Mouse (Mus musculus) megakaryocyte, adult 5-6 weeks (primary cell): ENCODE results near the gene Gna13. TPM values are rescaled to one million over a fixed set of nuclear protein-coding genes. Genes with fewer than 3 reads are reported as not detected.
A peak's percentile ranks its signal among the peaks of the same experiment; 100 is the strongest.

ENCODE experiments used
- ATAC-seq: 2 replicates; pipeline ENCODE4 v1.8.0; 2016; ENCODE audit warnings: mild to moderate bottlenecking, inconsistent platforms; ENCODE audit not compliant: poor library complexity, severe bottlenecking
- total RNA-seq, 2 experiments: library from RNA; stranded (forward) in 1 of 2; stranded (reverse) in 1 of 2; fragments of 153-499, 151-499 nt in 1 of 2; fragments of 221-1000, 200-1000 nt in 1 of 2; gene quantifications; 2 replicates each; pipeline versions ENCODE4 v1.2.3 to v1.2.4; 2015 to 2017

The Gna13 gene
- total RNA-seq, 2 experiments from 2014 or later, result 54.2 to 59.5 TPM

GRCm38 (mm10) chr11:109419461-109419860, 56.8 kb downstream of the Gna13 start:
- no peak for ATAC-seq

DNA sequence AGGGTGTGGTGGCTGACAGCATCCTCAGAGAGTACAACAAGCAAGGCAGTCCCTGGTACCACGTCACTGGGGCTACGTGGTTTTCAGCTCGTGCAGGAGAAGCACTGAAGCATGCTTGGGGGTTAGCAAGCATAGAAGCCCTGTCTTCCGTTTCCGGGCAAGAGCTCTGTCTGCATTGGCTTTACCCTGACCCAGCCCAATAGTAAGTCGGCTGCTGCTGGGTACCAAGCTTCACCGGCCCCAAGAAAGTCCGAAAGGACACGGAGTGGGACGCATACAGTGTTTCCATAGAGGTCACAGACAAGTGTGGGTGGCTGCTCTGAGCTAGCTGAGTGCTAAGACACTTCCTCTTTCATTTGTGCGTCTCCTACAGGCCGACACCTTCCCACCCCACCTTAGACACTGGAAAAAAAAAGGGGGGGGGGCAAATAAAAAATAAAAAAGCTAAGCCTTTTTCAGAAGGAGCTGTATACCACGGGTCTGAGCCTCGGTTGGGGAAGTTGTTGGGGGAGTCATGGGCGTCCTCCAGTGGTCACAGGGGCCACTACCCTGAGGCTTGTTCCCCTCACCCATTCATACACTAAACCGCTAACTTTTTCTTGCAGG, 57.4 kb downstream of the Gna13 start:
- peak; percentile 83 for ATAC-seq

GRCm38 (mm10) chr11:109420567-109420962, 57.9 kb downstream of the Gna13 start:
- peak; percentile 4; the same call in 1 of the 2 replicates for ATAC-seq

GRCm38 (mm10) chr11:109421205-109421604, 58.6 kb downstream of the Gna13 start:
- no peak for ATAC-seq

DNA sequence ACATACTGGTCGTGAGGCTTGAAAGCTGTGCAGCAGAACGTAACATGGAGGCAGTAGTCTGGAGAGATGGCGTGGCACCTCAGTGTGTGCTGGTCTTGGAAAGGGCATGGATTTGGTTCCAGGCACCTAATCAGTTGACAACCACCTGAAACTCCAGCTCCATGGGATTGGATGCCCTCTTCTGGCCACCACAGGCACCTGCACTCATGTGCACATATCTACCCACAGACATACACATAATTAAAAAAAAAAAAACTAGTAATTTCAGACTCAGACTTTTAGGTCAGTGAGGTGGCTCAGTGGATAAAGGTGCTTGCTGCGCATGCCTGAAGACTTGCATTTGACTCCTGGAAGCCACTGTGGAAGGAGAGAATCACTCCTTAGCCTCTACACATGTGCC, 59.6 kb downstream of the Gna13 start:
- ATAC-seq, result no peak

DNA sequence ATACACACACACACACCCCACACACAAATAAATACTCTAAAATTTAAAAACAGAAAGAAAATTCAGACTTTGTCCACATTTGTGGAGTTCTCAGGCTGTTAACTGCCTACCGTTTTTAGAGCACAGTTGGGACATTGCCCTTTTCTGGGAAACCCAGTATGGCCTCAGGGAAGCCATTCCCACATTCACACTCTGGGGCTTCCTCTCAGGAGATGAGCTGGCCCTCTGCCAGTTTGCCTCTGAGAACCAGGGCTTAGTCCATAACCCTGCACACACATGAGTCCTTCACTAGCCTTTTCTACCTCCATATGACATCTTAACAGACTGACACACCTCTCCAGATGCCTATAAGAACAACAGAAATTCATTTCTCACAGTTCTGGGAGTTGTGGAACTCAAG, 60.7 kb downstream of the Gna13 start:
- ATAC-seq, result no peak

DNA sequence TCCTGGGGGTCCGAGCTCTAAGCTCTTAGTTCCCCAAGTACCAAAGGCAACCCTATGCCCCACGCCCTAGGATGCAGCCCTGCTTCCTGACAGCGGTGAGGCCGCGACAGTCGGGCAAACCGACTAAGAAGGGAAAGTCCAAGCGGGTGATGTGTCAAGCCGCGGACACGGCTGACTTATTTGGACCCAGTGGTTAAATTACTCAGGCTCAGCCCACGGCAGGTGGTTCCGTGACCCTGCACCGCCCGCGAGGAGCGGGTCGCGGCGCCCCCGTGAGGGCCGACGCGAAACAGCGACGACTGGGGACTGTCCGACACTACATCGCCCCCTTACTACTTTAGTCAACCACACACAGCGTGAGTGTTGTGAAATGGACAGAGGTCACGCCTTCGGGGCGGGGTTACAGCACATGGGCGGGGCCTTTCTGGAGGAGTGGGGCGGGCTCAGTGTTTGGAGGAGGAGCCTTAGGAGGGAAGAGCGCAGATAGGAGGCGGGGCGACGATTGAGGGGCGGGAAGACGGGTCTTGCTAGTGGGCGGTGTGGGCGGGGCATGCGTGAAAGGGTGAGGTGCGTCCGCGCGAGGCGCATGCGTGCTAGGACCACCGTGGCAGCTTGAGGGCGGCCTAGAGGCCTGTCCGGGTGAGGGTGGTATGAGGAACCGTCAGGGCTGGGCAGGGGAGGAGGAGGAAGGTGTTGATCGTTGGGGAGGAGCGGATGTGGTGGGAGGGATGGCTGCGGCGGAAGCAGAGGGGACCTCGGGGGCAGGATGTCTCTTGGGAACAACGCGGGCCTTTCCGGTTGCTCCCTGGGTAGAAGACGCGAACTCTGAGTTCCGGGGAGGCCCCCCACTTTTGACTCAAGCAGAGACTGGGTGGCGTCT, 63.0 kb downstream of the Gna13 start, which contains the start of gene Amz2:
Amz2 (plus strand) TSS at position 555 of the 880 bp plus-strand sequence.
- peak; percentile 85 for ATAC-seq

GRCm38 (mm10) chr11:109426272-109426586, 63.6 kb downstream of the Gna13 start:
- no peak for ATAC-seq

GRCm38 (mm10) chr11:109427353-109427752, 64.7 kb downstream of the Gna13 start:
- no peak for ATAC-seq

DNA sequence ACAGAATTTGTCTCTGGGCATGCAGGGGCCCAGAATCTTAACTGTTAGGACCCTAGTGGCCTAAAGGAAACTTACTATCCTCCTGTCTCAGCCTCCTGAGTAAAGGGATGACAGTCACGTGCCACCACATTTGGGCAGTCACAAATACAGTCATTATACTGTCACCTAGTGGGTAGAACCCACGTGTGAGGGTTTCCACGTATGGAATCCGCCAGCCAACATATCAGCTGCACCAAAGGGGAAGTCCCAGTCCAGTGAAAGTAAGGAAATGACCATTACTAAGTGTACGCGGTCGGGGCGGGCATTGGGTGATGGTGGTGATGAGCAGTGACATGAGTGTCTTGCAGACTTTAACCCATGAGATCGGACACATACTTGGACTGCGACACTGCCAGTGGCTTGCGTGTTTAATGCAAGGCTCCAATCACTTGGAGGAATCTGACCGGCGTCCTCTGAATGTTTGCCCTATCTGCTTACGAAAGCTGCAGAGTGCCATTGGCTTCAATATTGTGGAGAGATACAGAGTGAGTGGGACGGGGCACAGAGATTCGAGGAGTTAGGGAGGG, 71.7 kb downstream of the Gna13 start:
- peak; percentile 65 for ATAC-seq

GRCm38 (mm10) chr11:109436889-109437288, 74.3 kb downstream of the Gna13 start:
- no peak for ATAC-seq

GRCm38 (mm10) chr11:109439209-109439608, 76.6 kb downstream of the Gna13 start:
- ATAC-seq, result no peak

GRCm38 (mm10) chr11:109439829-109440340, 77.3 kb downstream of the Gna13 start:
- ATAC-seq, result peak; percentile 95

GRCm38 (mm10) chr11:109440641-109441040, 78.0 kb downstream of the Gna13 start:
- ATAC-seq, result no peak

DNA sequence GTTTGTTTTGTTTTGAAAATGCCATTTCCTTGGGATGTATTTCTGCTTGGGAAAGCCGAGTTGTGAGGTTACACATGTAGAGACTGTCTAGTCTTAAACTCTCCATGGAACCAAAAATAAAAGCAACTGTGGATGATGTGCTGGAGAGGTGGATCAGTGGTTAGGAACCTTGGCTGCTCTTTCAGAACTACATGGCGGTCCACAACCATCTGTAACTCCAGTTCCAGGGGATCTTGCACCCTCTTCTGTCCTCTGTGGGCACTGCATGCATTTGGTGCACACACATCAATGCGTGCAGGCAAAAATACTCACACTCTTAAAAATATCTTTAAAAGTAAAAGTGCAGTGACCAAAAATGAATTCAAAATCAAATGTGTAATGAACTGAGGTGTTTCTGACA, 78.5 kb downstream of the Gna13 start:
- peak; percentile 53 for ATAC-seq

- ATAC-seq, result no peak
Observed at GRCm38 (mm10) chr11:109442166-109442730, 79.6 kb downstream of the Gna13 start.

DNA sequence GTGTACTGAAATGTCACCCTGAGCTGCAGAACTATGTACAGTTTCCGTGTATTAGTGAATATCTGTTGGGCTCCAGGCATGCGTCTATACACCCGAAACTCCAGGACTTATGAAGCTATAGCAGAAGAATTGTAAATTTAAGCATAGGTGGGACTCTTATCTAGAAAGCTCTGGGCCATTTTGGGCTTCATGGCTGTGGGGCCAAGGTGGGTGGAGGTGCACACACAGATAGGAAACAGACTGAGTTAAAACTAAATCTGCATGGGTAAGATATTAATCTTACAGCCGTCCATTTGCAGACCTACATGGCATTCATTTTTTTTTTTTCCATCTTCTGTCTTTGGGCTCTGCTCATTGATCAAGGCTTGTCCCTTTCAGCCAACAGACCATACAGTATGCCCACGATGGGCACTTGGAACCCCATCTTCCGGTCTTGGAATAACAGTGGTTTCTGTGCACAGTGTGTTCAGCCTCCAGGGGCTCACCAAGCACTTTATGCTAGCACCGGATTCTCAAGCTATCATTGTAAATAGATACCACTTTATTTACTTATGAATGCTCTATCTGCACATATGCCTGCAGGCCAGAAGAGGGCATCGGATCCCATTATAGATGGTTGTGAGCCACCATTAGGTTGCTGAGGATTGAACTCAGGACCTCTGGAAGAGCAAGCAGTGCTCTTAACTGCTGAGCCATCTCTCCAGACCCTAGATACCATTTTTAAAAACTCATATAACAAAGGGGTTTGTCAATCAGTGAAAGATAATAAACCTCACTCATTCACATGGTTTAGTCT, 81.0 kb downstream of the Gna13 start:
- no peak for ATAC-seq

GRCm38 (mm10) chr11:109444600-109444999, 82.0 kb downstream of the Gna13 start:
- ATAC-seq, result peak; percentile 39; the same call in 1 of the 2 replicates

GRCm38 (mm10) chr11:109445438-109446035, 82.9 kb downstream of the Gna13 start:
- ATAC-seq, result peak; percentile 79
